Comparison of ENCODE assay signal across 8 mouse cellular contexts in genomic region chr7:73032316-73032980, GRCm38 (mm10).
A peak's percentile ranks its signal among the peaks of the same experiment; 100 is the strongest.
DNase-seq lines count a peak whose midpoint lies in the region; ATAC-seq lines count a peak whose summit lies in the region.

No protein-coding gene starts in this region.

- H3K36me3 ChIP-seq in lung, embryonic 15.5 days, result no peaks in the 10 kb centered on the region
- no peaks in the 10 kb centered on the region for H3K36me3 ChIP-seq in forebrain, embryonic 16.5 days (ENCODE audit: control insufficient read depth, insufficient read depth)
- no peaks in the 10 kb centered on the region for H3K36me3 ChIP-seq in stomach, embryonic 15.5 days

- no peak for ATAC-seq in lung, embryonic 15.5 days (ENCODE audit: borderline replicate concordance, extremely low read depth, low FRiP score, low TSS enrichment)
- 0 out of 2 replicates have a peak, but pooled peaks have one; percentile 59 for ATAC-seq in forebrain, embryonic 16.5 days
- ATAC-seq in stomach, embryonic 15.5 days (ENCODE audit: insufficient read depth, low FRiP score, low read depth), result no peak

- DNase-seq in lung, postnatal 25 days (ENCODE audit: low spot score), result no peak
- DNase-seq in layer of hippocampus, postnatal 14 days (ENCODE audit: low spot score in 2 of 2), result peak; percentile 56 to 63
- no peak for DNase-seq in adrenal gland, postnatal 36 days
- DNase-seq in cerebellum, postnatal 10 days, result no peak
- no peak for DNase-seq in urinary bladder, postnatal 14 days (ENCODE audit: low spot score)

- no peaks in the 10 kb centered on the region for H3K27me3 ChIP-seq in lung, embryonic 15.5 days
- H3K27me3 ChIP-seq in forebrain, embryonic 16.5 days (replicated peaks; ENCODE audit: control insufficient read depth, insufficient read depth, low read length), result no peaks in the 10 kb centered on the region
- no peaks in the 10 kb centered on the region for H3K27me3 ChIP-seq in stomach, embryonic 15.5 days (replicated peaks)

- no peak overlapping the region for H3K9ac ChIP-seq in lung, embryonic 15.5 days
- H3K9ac ChIP-seq in forebrain, embryonic 16.5 days (replicated peaks; ENCODE audit: low read depth, low read length), result no peak overlapping the region
- no peak overlapping the region for H3K9ac ChIP-seq in stomach, embryonic 15.5 days

- 60% methylated on average over 23 of the region's 23 CpGs for WGBS in lung, embryonic 15.5 days
- WGBS in forebrain, embryonic 16.5 days, result 72% methylated on average over 23 of the region's 23 CpGs
- 53% methylated on average over 23 of the region's 23 CpGs for WGBS in stomach, embryonic 15.5 days

- H3K27ac ChIP-seq in lung, embryonic 15.5 days, result no peak overlapping the region
- peak overlapping the region; percentile 61 for H3K27ac ChIP-seq in forebrain, embryonic 16.5 days (ENCODE audit: low read length)
- peak overlapping the region; percentile 73 for H3K27ac ChIP-seq in stomach, embryonic 15.5 days

- H3K9me3 ChIP-seq in lung, embryonic 15.5 days, result no peaks in the 10 kb centered on the region
- H3K9me3 ChIP-seq in forebrain, embryonic 16.5 days (ENCODE audit: control insufficient read depth, low read length), result no peaks in the 10 kb centered on the region
- no peaks in the 10 kb centered on the region for H3K9me3 ChIP-seq in stomach, embryonic 15.5 days

- H3K4me2 ChIP-seq in lung, embryonic 15.5 days, result peak overlapping the region; percentile 12; the same call in 1 of the 2 replicates
- H3K4me2 ChIP-seq in forebrain, embryonic 16.5 days (ENCODE audit: low read length), result no peak overlapping the region
- peak overlapping the region; percentile 39 for H3K4me2 ChIP-seq in stomach, embryonic 15.5 days

- H3K4me1 ChIP-seq in lung, embryonic 15.5 days, result peaks cover 16% of the 10 kb centered on the region
- peaks cover 14% of the 10 kb centered on the region for H3K4me1 ChIP-seq in forebrain, embryonic 16.5 days (replicated peaks; ENCODE audit: control insufficient read depth, insufficient read depth, low read length)
- H3K4me1 ChIP-seq in stomach, embryonic 15.5 days, result peaks cover 15% of the 10 kb centered on the region; the same call in 1 of the 2 replicates

- no peak overlapping the region for H3K4me3 ChIP-seq in lung, embryonic 15.5 days
- no peak overlapping the region for H3K4me3 ChIP-seq in forebrain, embryonic 16.5 days (replicated peaks; ENCODE audit: low read length)
- peak overlapping the region; percentile 12; the same call in 1 of the 2 replicates for H3K4me3 ChIP-seq in stomach, embryonic 15.5 days (replicated peaks)

Comparison
In these comparisons a context has a peak if more than half of its experiments do, and no peak if none do; other contexts are left out.
1. DNase-seq: peak in layer of hippocampus, postnatal 14 days (2 of 2); none in lung, postnatal 25 days (single experiment), adrenal gland, postnatal 36 days (0 of 2), cerebellum, postnatal 10 days (0 of 2) and urinary bladder, postnatal 14 days (single experiment).